Mouse (Mus musculus) liver, adult 2 months (tissue): ENCODE data around the gene Car7. TPM values are rescaled to one million over a fixed set of nuclear protein-coding genes. Genes with fewer than 3 reads are reported as not detected.
"Not testable (repeated sequence)": the region's sequence is repeated elsewhere in the genome, so short reads cannot be mapped to it uniquely, and the experiment has no call there.

Experiments
- DNase-seq: peaks from one replicate; pipeline ENCODE4 v3.0.0-alpha.2; 2011; ENCODE audit warnings: low read depth, low spot score; ENCODE audit errors: extremely low read depth
- H3K27ac ChIP-seq: fragments of 200-500 bp; replicated peaks from 2 replicates; pipeline ENCODE4 v1.5.1; 2012; ENCODE audit warnings: low read depth, mild to moderate bottlenecking, control low read depth, inconsistent platforms, low read length; ENCODE audit not compliant: insufficient read depth
- H3K27me3 ChIP-seq: fragments of 200-500 bp; 2 replicates; pipeline ENCODE4 v1.6.1; 2012; ENCODE audit warnings: mild to moderate bottlenecking, moderate library complexity, low read length, inconsistent platforms; ENCODE audit not compliant: control insufficient read depth, insufficient read depth
- H3K36me3 ChIP-seq: fragments of 200-500 bp; 2 replicates; pipeline ENCODE4 v1.6.1; 2012; ENCODE audit warnings: low read length, inconsistent platforms; ENCODE audit not compliant: control insufficient read depth, insufficient read depth
- H3K4me1 ChIP-seq: fragments of 200-500 bp; 2 replicates; pipeline ENCODE4 v1.6.1; 2011; ENCODE audit warnings: low read length; ENCODE audit not compliant: control insufficient read depth, insufficient read depth
- H3K4me3 ChIP-seq: fragments of 200-500 bp; 2 replicates; pipeline ENCODE4 v1.5.1; 2011; ENCODE audit warnings: low read depth, mild to moderate bottlenecking, control low read depth, low read length, moderate library complexity; ENCODE audit not compliant: insufficient read depth
- H3K79me2 ChIP-seq: fragments of 200-500 bp; 2 replicates; pipeline ENCODE4 v1.6.1; 2012; ENCODE audit warnings: inconsistent platforms, mild to moderate bottlenecking, low read length, moderate library complexity; ENCODE audit not compliant: control insufficient read depth, insufficient read depth
- H3K9ac ChIP-seq: fragments of 200-500 bp; 2 replicates; pipeline ENCODE4 v1.6.1; 2012; ENCODE audit warnings: low read depth, mild to moderate bottlenecking, control low read depth, inconsistent platforms, low read length
- CTCF ChIP-seq: fragments of 200-500 bp; IDR thresholded peaks from 2 replicates; pipeline ENCODE4 v1.5.1; 2011; ENCODE audit warnings: low read depth, low read length, control low read depth
- POLR2A ChIP-seq: fragments of 200-500 bp; IDR thresholded peaks from 2 replicates; pipeline ENCODE4 v1.6.1; 2011; ENCODE audit warnings: low read length, control low read depth; ENCODE audit not compliant: insufficient read depth; ENCODE audit errors: extremely low read depth
- WGBS: fragments of 180-500 bp; shearing (Covaris S2); methylation state at CpG from one replicate; pipeline ENCODE4 v1.1.7; 2018; 5-methylcytosine and 5-hydroxymethylcytosine counted together
- polyA plus RNA-seq: library from polyadenylated mRNA; depleted of rRNA; stranded (reverse); fragments of >200 nt; gene quantifications from 2 replicates; pipeline ENCODE4 v1.2.3, GENCODE M21; 2012
- total RNA-seq: library from RNA; depleted of rRNA; stranded (reverse); fragments of >200 nt; gene quantifications from 2 replicates; pipeline ENCODE4 v1.2.3, GENCODE M21; 2014

Car7 gene
- total and polyA plus RNA-seq, 2 experiments = 1.0 to 2.6 TPM

- no peak for TF ChIP-seq POLR2A
- TF ChIP-seq CTCF = peak; percentile 76
- Histone ChIP-seq H3K27me3 (no peaks in the 10 kb centered on the region), H3K36me3 (no peaks in the 10 kb centered on the region), H3K27ac (no peak overlapping the region), H3K4me3 (peak overlapping the region; percentile 50), H3K9ac (peak overlapping the region; percentile 26), H3K4me1 (peaks cover 3% of the 10 kb centered on the region; the same call in 1 of the 2 replicates), H3K79me2 (no peaks in the 10 kb centered on the region)
- WGBS = 4% methylated on average over 26 of the region's 26 CpGs
- peak; percentile 59 for DNase-seq
Measured at GRCm38 (mm10) chr8:104570436-104571343, 36.2 kb downstream of the Car7 start.

GRCm38 (mm10) chr8:104576820-104577219 lies 42.3 kb downstream of the Car7 start:
- H3K27ac ChIP-seq = no peak overlapping the region
- no peaks in the 10 kb centered on the region for H3K36me3 ChIP-seq
- H3K4me1 ChIP-seq = no peaks in the 10 kb centered on the region
- no peak overlapping the region for H3K4me3 ChIP-seq
- WGBS = 95% methylated on average over 3 of the region's 3 CpGs
- TF ChIP-seq CTCF (no peak), POLR2A (no peak)
- DNase-seq = no peak
- H3K79me2 ChIP-seq = no peaks in the 10 kb centered on the region
- no peaks in the 10 kb centered on the region for H3K27me3 ChIP-seq
- H3K9ac ChIP-seq = no peak overlapping the region

- DNase-seq = peak; percentile 12
- H3K27ac ChIP-seq, H3K9ac ChIP-seq, H3K79me2 ChIP-seq, H3K36me3 ChIP-seq, H3K4me3 ChIP-seq, H3K4me1 ChIP-seq, H3K27me3 ChIP-seq: not testable (repeated sequence)
- WGBS = 81% methylated on average over 17 of the region's 17 CpGs
Measured at GRCm38 (mm10) chr8:104577606-104578005, 43.1 kb downstream of the Car7 start.

- no peaks in the 10 kb centered on the region for H3K27me3 ChIP-seq
- WGBS = 26% methylated on average over 1 of the region's 1 CpGs
- peak; percentile 79 for DNase-seq
- H3K36me3 ChIP-seq = no peaks in the 10 kb centered on the region
- no peak overlapping the region for H3K9ac ChIP-seq
- H3K4me3 ChIP-seq = no peak overlapping the region
- H3K4me1 ChIP-seq = peaks cover 2% of the 10 kb centered on the region; the same call in 1 of the 2 replicates
- TF ChIP-seq CTCF = no peak
- TF ChIP-seq POLR2A = no peak
- H3K79me2 ChIP-seq = no peaks in the 10 kb centered on the region
- no peak overlapping the region for H3K27ac ChIP-seq
Measured at GRCm38 (mm10) chr8:104584522-104584921, 50.0 kb downstream of the Car7 start.

GRCm38 (mm10) chr8:104590284-104590683 lies 55.8 kb downstream of the Car7 start:
- TF ChIP-seq CTCF (no peak), POLR2A (no peak)
- WGBS = 95% methylated on average over 3 of the region's 3 CpGs
- Histone ChIP-seq H3K4me1 (peaks cover 22% of the 10 kb centered on the region), H3K79me2 (peaks cover 20% of the 10 kb centered on the region), H3K9ac (no peak overlapping the region), H3K27ac (peak overlapping the region; percentile 86; the same call in 1 of the 2 replicates), H3K4me3 (no peak overlapping the region), H3K27me3 (no peaks in the 10 kb centered on the region), H3K36me3 (peaks cover 17% of the 10 kb centered on the region)
- no peak for DNase-seq
